Mouse (Mus musculus): ENCODE measurements at regions not wholly inside any gene's neighbourhood (a gene's known extent, or its start where the extent isn't known, plus 50 kb on each side); places are given as distances from the start of the nearest gene placed in this dataset.

GRCm38 (mm10) chr6:67186537-67187274, 51.3 kb upstream of the Serbp1 start:
- DNase-seq = no peak

GRCm38 (mm10) chr6:67184662-67185061, 53.3 kb upstream of the Serbp1 start:
- no peak for DNase-seq

GRCm38 (mm10) chr6:67183481-67184215, 54.3 kb upstream of the Serbp1 start:
- DNase-seq = no peak

GRCm38 (mm10) chr6:67182453-67182852, 55.5 kb upstream of the Serbp1 start:
- DNase-seq = no peak

GRCm38 (mm10) chr6:67181459-67181858, 56.5 kb upstream of the Serbp1 start:
- DNase-seq = no peak

GRCm38 (mm10) chr6:67179416-67179815, 58.6 kb upstream of the Serbp1 start:
- no peak for DNase-seq

GRCm38 (mm10) chr6:67178531-67178930, 59.4 kb upstream of the Serbp1 start:
- no peak for DNase-seq

GRCm38 (mm10) chr6:67178101-67178500, 59.9 kb upstream of the Serbp1 start:
- DNase-seq = peak in 1 of 2 experiments; percentile 31

GRCm38 (mm10) chr6:67170674-67170946, 67.4 kb upstream of the Serbp1 start:
- no peak for DNase-seq

- peak; percentile 70 to 84 for DNase-seq
Observed at GRCm38 (mm10) chr6:67169873-67170673, 67.9 kb upstream of the Serbp1 start.

- no peak for DNase-seq
Observed at GRCm38 (mm10) chr6:67168803-67169202, 69.2 kb upstream of the Serbp1 start.

- peak; percentile 45 to 69 for DNase-seq
Observed at GRCm38 (mm10) chr6:67168031-67168777, 69.8 kb upstream of the Serbp1 start.

GRCm38 (mm10) chr6:67165091-67165490, 72.9 kb upstream of the Serbp1 start:
- DNase-seq = no peak

- no peak for DNase-seq
Observed at GRCm38 (mm10) chr6:67163947-67164346, 74.0 kb upstream of the Serbp1 start.

GRCm38 (mm10) chr6:67162814-67163213, 75.2 kb upstream of the Serbp1 start:
- DNase-seq = no peak

- DNase-seq = no peak
Observed at GRCm38 (mm10) chr6:67161610-67162009, 76.4 kb upstream of the Serbp1 start.

- DNase-seq = no peak
Observed at GRCm38 (mm10) chr6:67160564-67160963, 77.4 kb upstream of the Serbp1 start.

GRCm38 (mm10) chr6:67159726-67160523, 78.1 kb upstream of the Serbp1 start:
- no peak for DNase-seq

- DNase-seq = no peak
Observed at GRCm38 (mm10) chr6:67159224-67159623, 78.8 kb upstream of the Serbp1 start.

- peak; percentile 88 to 92 for DNase-seq
Observed at GRCm38 (mm10) chr6:67158765-67159164, 79.2 kb upstream of the Serbp1 start.

- DNase-seq = no peak
Observed at GRCm38 (mm10) chr6:67152845-67153468, 85.0 kb upstream of the Serbp1 start.

- no peak for DNase-seq
Observed at GRCm38 (mm10) chr6:67151515-67151914, 86.5 kb upstream of the Serbp1 start.

All from kidney, postnatal 25 days (tissue).